Mouse (Mus musculus) liver, adult 2 months (tissue): ENCODE data around the gene Fbxl8. TPM values are rescaled to one million over a fixed set of nuclear protein-coding genes. Genes with fewer than 3 reads are reported as not detected.

Source experiments
- DNase-seq: peaks from one replicate; pipeline ENCODE4 v3.0.0-alpha.2; 2011; ENCODE audit warnings: low read depth, low spot score; ENCODE audit errors: extremely low read depth
- H3K27ac ChIP-seq: fragments of 200-500 bp; replicated peaks from 2 replicates; pipeline ENCODE4 v1.5.1; 2012; ENCODE audit warnings: low read depth, mild to moderate bottlenecking, control low read depth, inconsistent platforms, low read length; ENCODE audit not compliant: insufficient read depth
- H3K27me3 ChIP-seq: fragments of 200-500 bp; 2 replicates; pipeline ENCODE4 v1.6.1; 2012; ENCODE audit warnings: mild to moderate bottlenecking, moderate library complexity, low read length, inconsistent platforms; ENCODE audit not compliant: control insufficient read depth, insufficient read depth
- H3K36me3 ChIP-seq: fragments of 200-500 bp; 2 replicates; pipeline ENCODE4 v1.6.1; 2012; ENCODE audit warnings: low read length, inconsistent platforms; ENCODE audit not compliant: control insufficient read depth, insufficient read depth
- H3K4me1 ChIP-seq: fragments of 200-500 bp; 2 replicates; pipeline ENCODE4 v1.6.1; 2011; ENCODE audit warnings: low read length; ENCODE audit not compliant: control insufficient read depth, insufficient read depth
- H3K4me3 ChIP-seq: fragments of 200-500 bp; 2 replicates; pipeline ENCODE4 v1.5.1; 2011; ENCODE audit warnings: low read depth, mild to moderate bottlenecking, control low read depth, low read length, moderate library complexity; ENCODE audit not compliant: insufficient read depth
- H3K79me2 ChIP-seq: fragments of 200-500 bp; 2 replicates; pipeline ENCODE4 v1.6.1; 2012; ENCODE audit warnings: inconsistent platforms, mild to moderate bottlenecking, low read length, moderate library complexity; ENCODE audit not compliant: control insufficient read depth, insufficient read depth
- H3K9ac ChIP-seq: fragments of 200-500 bp; 2 replicates; pipeline ENCODE4 v1.6.1; 2012; ENCODE audit warnings: low read depth, mild to moderate bottlenecking, control low read depth, inconsistent platforms, low read length
- CTCF ChIP-seq: fragments of 200-500 bp; IDR thresholded peaks from 2 replicates; pipeline ENCODE4 v1.5.1; 2011; ENCODE audit warnings: low read depth, low read length, control low read depth
- POLR2A ChIP-seq: fragments of 200-500 bp; IDR thresholded peaks from 2 replicates; pipeline ENCODE4 v1.6.1; 2011; ENCODE audit warnings: low read length, control low read depth; ENCODE audit not compliant: insufficient read depth; ENCODE audit errors: extremely low read depth
- WGBS: fragments of 180-500 bp; shearing (Covaris S2); methylation state at CpG from one replicate; pipeline ENCODE4 v1.1.7; 2018; 5-methylcytosine and 5-hydroxymethylcytosine counted together
- polyA plus RNA-seq: library from polyadenylated mRNA; depleted of rRNA; stranded (reverse); fragments of >200 nt; gene quantifications from 2 replicates; pipeline ENCODE4 v1.2.3, GENCODE M21; 2012
- total RNA-seq: library from RNA; depleted of rRNA; stranded (reverse); fragments of >200 nt; gene quantifications from 2 replicates; pipeline ENCODE4 v1.2.3, GENCODE M21; 2014

The Fbxl8 gene
- total and polyA plus RNA-seq, 2 experiments, result 1.9 to 7.3 TPM

GRCm38 (mm10) chr8:105275840-105276239 is 11.4 kb downstream of the Fbxl8 start, which contains the start of gene Nol3:
TSS of gene Nol3 (plus strand) at chr8:105276140.
- Histone ChIP-seq H3K9ac (peak within 1 kb of the TSS; percentile 55; the same call in 1 of the 2 replicates), H3K27me3 (no peaks in the 10 kb centered on the region), H3K4me3 (peak within 1 kb of the TSS; percentile 48; the same call in 1 of the 2 replicates), H3K79me2 (no peaks in the 10 kb centered on the region), H3K4me1 (peaks cover 4% of the 10 kb centered on the region), H3K36me3 (no peaks in the 10 kb centered on the region), H3K27ac (no peak within 1 kb of the TSS)
- no peak for DNase-seq
- TF ChIP-seq POLR2A (no peak), CTCF (no peak)
- WGBS, result 34% methylated on average over 10 of the region's 10 CpGs

GRCm38 (mm10) chr8:105276292-105277120 is 12.1 kb downstream of the Fbxl8 start:
- TF ChIP-seq POLR2A (no peak), CTCF (no peak)
- 15% methylated on average over 30 of the region's 30 CpGs for WGBS
- Histone ChIP-seq H3K4me1 (peaks cover 4% of the 10 kb centered on the region), H3K36me3 (no peaks in the 10 kb centered on the region), H3K79me2 (no peaks in the 10 kb centered on the region), H3K9ac (peak overlapping the region; percentile 55; the same call in 1 of the 2 replicates), H3K4me3 (peak overlapping the region; percentile 48; the same call in 1 of the 2 replicates), H3K27ac (no peak overlapping the region), H3K27me3 (no peaks in the 10 kb centered on the region)
- DNase-seq, result no peak

- Histone ChIP-seq H3K9ac (no peak overlapping the region), H3K36me3 (no peaks in the 10 kb centered on the region), H3K27ac (no peak overlapping the region), H3K27me3 (no peaks in the 10 kb centered on the region), H3K4me3 (peak overlapping the region; percentile 19; the same call in 1 of the 2 replicates), H3K4me1 (peaks cover 6% of the 10 kb centered on the region), H3K79me2 (no peaks in the 10 kb centered on the region)
- DNase-seq, result peak; percentile 89
- TF ChIP-seq CTCF (peak; percentile 61), POLR2A (no peak)
- 6% methylated on average over 28 of the region's 28 CpGs for WGBS
Observed at GRCm38 (mm10) chr8:105278911-105279334, 14.5 kb downstream of the Fbxl8 start.

- no peaks in the 10 kb centered on the region for H3K36me3 ChIP-seq
- TF ChIP-seq POLR2A, result no peak
- no peak for TF ChIP-seq CTCF
- no peak overlapping the region for H3K27ac ChIP-seq
- no peaks in the 10 kb centered on the region for H3K79me2 ChIP-seq
- DNase-seq, result no peak
- H3K4me1 ChIP-seq, result peaks cover 6% of the 10 kb centered on the region
- no peak overlapping the region for H3K4me3 ChIP-seq
- H3K27me3 ChIP-seq, result no peaks in the 10 kb centered on the region
- no peak overlapping the region for H3K9ac ChIP-seq
- WGBS, result 89% methylated on average over 3 of the region's 3 CpGs
Observed at GRCm38 (mm10) chr8:105280567-105280966, 16.1 kb downstream of the Fbxl8 start.

GRCm38 (mm10) chr8:105281821-105282220 is 17.4 kb downstream of the Fbxl8 start:
- H3K79me2 ChIP-seq, result no peaks in the 10 kb centered on the region
- H3K27ac ChIP-seq, result no peak overlapping the region
- no peak overlapping the region for H3K4me3 ChIP-seq
- 95% methylated on average over 12 of the region's 12 CpGs for WGBS
- no peak for DNase-seq
- no peak overlapping the region for H3K9ac ChIP-seq
- H3K4me1 ChIP-seq, result peaks cover 6% of the 10 kb centered on the region
- H3K36me3 ChIP-seq, result no peaks in the 10 kb centered on the region
- H3K27me3 ChIP-seq, result no peaks in the 10 kb centered on the region
- TF ChIP-seq POLR2A, result no peak
- TF ChIP-seq CTCF, result no peak

- no peak overlapping the region for H3K9ac ChIP-seq
- H3K27me3 ChIP-seq, result no peaks in the 10 kb centered on the region
- no peak overlapping the region for H3K27ac ChIP-seq
- TF ChIP-seq CTCF, result no peak
- no peak for TF ChIP-seq POLR2A
- H3K4me3 ChIP-seq, result no peak overlapping the region
- H3K36me3 ChIP-seq, result no peaks in the 10 kb centered on the region
- H3K4me1 ChIP-seq, result peaks cover 6% of the 10 kb centered on the region
- WGBS, result 91% methylated on average over 4 of the region's 4 CpGs
- H3K79me2 ChIP-seq, result no peaks in the 10 kb centered on the region
- no peak for DNase-seq
Observed at GRCm38 (mm10) chr8:105282239-105282638, 17.8 kb downstream of the Fbxl8 start.
